Mouse (Mus musculus) duodenum, adult 2 months (tissue): ENCODE data around the gene Ap3m1. TPM values are rescaled to one million over a fixed set of nuclear protein-coding genes. Genes with fewer than 3 reads are reported as not detected.

Experiments used
- polyA plus RNA-seq: library from polyadenylated mRNA; depleted of rRNA; stranded (reverse); fragments of >200 nt; gene quantifications from 2 replicates; pipeline ENCODE4 v1.2.3, GENCODE M21; 2012; ENCODE audit warnings: low replicate concordance; rRNA removed

The Ap3m1 gene
- polyA plus RNA-seq: 4.8 and 6.8 TPM in 2 replicates

DNA sequence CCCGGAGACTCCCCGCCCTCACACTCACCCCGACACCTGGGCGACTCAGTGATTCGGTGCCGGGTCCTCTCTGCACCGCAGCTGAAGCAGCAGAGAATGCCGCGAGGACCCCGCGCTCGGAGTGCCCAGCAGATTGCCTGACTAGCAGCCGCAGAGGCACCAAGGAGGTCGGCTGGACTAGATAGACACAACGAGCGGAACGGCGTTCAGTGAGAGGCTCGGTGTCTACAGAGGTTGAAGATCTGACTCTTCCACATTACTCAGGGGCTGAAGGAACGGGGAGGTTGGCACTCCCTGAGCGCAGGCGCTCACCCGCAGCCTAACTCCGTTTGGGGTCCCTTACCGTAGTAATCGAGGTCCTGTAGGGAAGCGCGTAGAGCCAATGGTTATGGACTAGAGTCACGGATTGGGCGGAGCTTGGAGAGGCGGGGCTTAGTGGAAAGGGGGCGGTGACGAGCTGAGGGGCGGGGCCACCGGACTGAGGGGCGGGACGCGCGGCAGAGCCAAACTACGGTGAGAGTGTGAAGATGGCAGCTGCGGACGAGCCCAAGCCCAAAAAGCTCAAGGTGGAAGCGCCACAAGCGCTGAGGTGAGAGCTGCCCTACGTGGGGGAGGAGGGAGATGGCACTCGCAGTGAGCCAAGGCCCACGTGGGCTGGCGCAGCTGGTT lies at the start of gene Ap3m1, which contains the start of gene Adk:
Gene Ap3m1, minus strand, starts transcription at position 397 of the 669 bp plus-strand sequence.
Gene Adk, plus strand, starts transcription at position 463 of the 669 bp plus-strand sequence.

Other genes with a start within 250 kb of the Ap3m1 start
- 1.5 and 2.0 TPM in 2 replicates for gene Plau, start 215.8 kb downstream of the Ap3m1 start, polyA plus RNA-seq
- gene Vcl, start 123.1 kb downstream of the Ap3m1 start, polyA plus RNA-seq: 9.9 and 17.5 TPM in 2 replicates
- gene Adk, start 66 bp upstream of the Ap3m1 start, polyA plus RNA-seq: 6.7 and 15.5 TPM in 2 replicates